Mouse (Mus musculus) C2C12 (cell line): ENCODE results near the gene Kif24.

Experiments
- CEBPB ChIP-seq: IDR thresholded peaks from one replicate; pipeline ENCODE4 v1.6.1; 2011; ENCODE audit warnings: low read depth, mild to moderate bottlenecking, control low read depth, moderate library complexity
- CTCF ChIP-seq: IDR thresholded peaks from one replicate; pipeline ENCODE4 v1.5.1; 2011; ENCODE audit not compliant: control insufficient read depth, insufficient read depth, insufficient read length
- FOSL1 ChIP-seq: IDR thresholded peaks from one replicate; pipeline ENCODE4 v1.8.0; 2011; ENCODE audit warnings: mild to moderate bottlenecking, low read length; ENCODE audit not compliant: poor library complexity, insufficient read depth, severe bottlenecking
- MAX ChIP-seq: IDR thresholded peaks from one replicate; pipeline ENCODE4 v1.6.1; 2011; ENCODE audit warnings: mild to moderate bottlenecking, control low read depth
- MYOD1 ChIP-seq: IDR thresholded peaks from one replicate; pipeline ENCODE4 v1.6.1; 2011; ENCODE audit warnings: low read depth; ENCODE audit not compliant: control insufficient read depth, insufficient read length
- MYOG ChIP-seq: IDR thresholded peaks from one replicate; pipeline ENCODE4 v1.6.1; 2011; ENCODE audit not compliant: control insufficient read depth, insufficient read length; ENCODE audit errors: extremely low read depth
- USF1 ChIP-seq: IDR thresholded peaks from one replicate; pipeline ENCODE4 v1.6.1; 2011; ENCODE audit warnings: low read depth, mild to moderate bottlenecking, control low read depth, moderate library complexity

- TF ChIP-seq CTCF (no peak), USF1 (no peak), MAX (no peak), MYOG (no peak), CEBPB (no peak), MYOD1 (no peak), FOSL1 (no peak)
These were observed 14.7 kb upstream of the Kif24 start for GRCm38 (mm10) chr4:41479456-41479804.
